Mouse (Mus musculus): ENCODE results near the gene Irx2. TPM values are rescaled to one million over a fixed set of nuclear protein-coding genes. Genes with fewer than 3 reads are reported as not detected.

The Irx2 gene
- total RNA-seq, 2 experiments from 2014 or later: 4.3 to 5.8 TPM

GRCm38 (mm10) chr13:72634752-72635315 lies 6.2 kb downstream of the Irx2 start:
- DNase-seq: no peak
- intact Hi-C loops (cut with DNase I): loop anchor here (5.0 to 10.0 kb wide), 2 partner anchors 397 to 1180 kb away; no protein-coding TSS in a partner anchor

DNA sequence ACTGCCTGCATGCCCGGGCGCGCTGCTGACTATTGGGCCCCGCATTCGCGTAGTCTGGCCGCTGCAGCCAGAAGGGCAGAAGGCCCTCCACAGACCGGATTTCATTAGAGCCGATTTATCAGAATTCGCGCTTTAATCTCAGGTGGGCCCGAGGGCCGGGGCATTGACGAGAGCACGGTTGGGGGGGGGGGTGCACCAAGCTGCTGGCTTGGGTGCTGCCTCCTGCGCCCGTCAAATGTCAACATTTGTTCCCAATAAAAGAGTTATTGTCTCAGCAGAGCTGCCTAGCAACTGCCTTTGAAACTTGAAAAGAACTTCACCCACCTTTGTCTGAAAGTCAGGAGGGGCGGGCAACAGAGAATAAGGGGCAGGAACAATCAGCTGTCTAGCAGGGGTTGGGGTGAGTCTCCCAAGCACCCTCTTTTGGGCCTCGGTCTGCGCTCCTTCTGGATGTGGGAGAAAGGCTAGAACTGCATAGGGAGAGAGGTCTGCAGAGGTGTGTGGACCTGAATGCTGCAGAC lies 7.8 kb downstream of the Irx2 start:
- DNase-seq: no peak
- intact Hi-C loops (cut with DNase I): loop anchor here (5.0 to 10.0 kb wide), 2 partner anchors 396 to 1182 kb away; no protein-coding TSS in a partner anchor

- no peak for DNase-seq
- intact Hi-C loops (cut with DNase I): loop anchor here (5.0 to 10.0 kb wide), 2 partner anchors 395 to 1183 kb away; no protein-coding TSS in a partner anchor
These were observed 8.9 kb downstream of the Irx2 start for GRCm38 (mm10) chr13:72637536-72637935.

- intact Hi-C loops (cut with DNase I): loop anchor here (5.0 to 10.0 kb wide), 2 partner anchors 394 to 1184 kb away; no protein-coding TSS in a partner anchor
- no peak for DNase-seq
These were observed 9.9 kb downstream of the Irx2 start for GRCm38 (mm10) chr13:72638401-72639130.

- DNase-seq: peak; percentile 16 to 23
- intact Hi-C loops (cut with DNase I): loop anchor here (5.0 to 10.0 kb wide), 3 partner anchors 393 to 1535 kb away; no protein-coding TSS in a partner anchor
These were observed 11.0 kb downstream of the Irx2 start for GRCm38 (mm10) chr13:72639441-72640130.

GRCm38 (mm10) chr13:72640131-72640521 lies 11.5 kb downstream of the Irx2 start:
- intact Hi-C loops (cut with DNase I): loop anchor here (10.0 kb wide), 1 partner anchor 1535 kb away; no protein-coding TSS in a partner anchor
- DNase-seq: peak; percentile 48 to 52

DNA sequence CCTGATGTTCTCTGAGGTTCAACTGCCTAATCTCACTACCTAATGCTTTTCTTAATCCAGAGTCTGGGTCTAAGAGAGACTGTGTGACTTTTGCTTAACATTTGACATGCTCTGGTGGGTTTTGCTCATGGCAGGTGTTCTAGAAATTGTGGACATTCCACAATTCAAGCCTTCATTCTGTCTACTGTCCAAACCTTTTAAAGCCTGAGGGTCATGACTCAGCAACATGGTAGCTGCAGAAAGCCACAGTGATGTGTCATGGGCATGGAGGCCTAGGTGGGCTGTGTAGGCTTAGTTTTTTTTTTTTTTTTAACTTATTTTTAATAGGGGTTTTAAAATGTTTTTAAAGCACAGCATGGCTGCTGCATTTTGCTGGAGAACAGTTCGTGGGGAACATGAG lies 27.8 kb downstream of the Irx2 start:
- no peak for DNase-seq
- intact Hi-C loops (cut with DNase I): no loop called here

DNA sequence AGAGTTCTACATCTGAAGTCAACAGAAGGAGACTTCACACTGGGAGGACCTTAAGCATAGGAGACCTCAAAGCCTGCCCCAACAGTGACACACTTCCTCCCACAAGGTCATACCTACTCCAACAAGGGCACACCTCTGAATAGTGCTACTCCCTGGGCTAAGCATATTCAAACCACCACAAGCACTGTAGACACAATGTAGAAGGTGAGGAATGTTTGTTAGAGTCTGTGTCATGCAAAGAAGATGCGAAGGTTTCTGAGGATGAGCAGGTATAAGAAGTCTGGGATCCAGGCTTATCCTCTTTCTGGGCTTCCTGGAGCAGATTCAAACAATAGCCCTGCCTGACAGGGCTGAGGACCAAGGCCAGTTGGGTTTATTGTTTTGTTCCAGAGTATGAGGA lies 47.2 kb downstream of the Irx2 start:
- intact Hi-C loops (cut with DNase I): no loop called here
- no peak for DNase-seq
